Mouse (Mus musculus) thymus, adult 2 months (tissue): ENCODE measurements around the gene Rpgrip1. TPM values are rescaled to one million over a fixed set of nuclear protein-coding genes. Genes with fewer than 3 reads are reported as not detected.
A peak's percentile ranks its signal among the peaks of the same experiment; 100 is the strongest.

ENCODE experiments used
- DNase-seq: peaks from one replicate; pipeline ENCODE4 v3.0.0; 2021
- H3K27ac ChIP-seq: fragments of 200-500 bp; 2 replicates; pipeline ENCODE4 v1.5.1; 2012; ENCODE audit warnings: low read length, control low read depth; ENCODE audit not compliant: control insufficient read depth, insufficient read depth
- H3K27me3 ChIP-seq: fragments of 200-500 bp; 2 replicates; pipeline ENCODE4 v1.6.1; 2012; ENCODE audit warnings: mild to moderate bottlenecking, low read length, moderate library complexity, mixed read lengths; ENCODE audit not compliant: control insufficient read depth, insufficient read depth
- H3K36me3 ChIP-seq: fragments of 200-500 bp; 2 replicates; pipeline ENCODE4 v1.6.1; 2012; ENCODE audit warnings: mild to moderate bottlenecking, low read length, moderate library complexity; ENCODE audit not compliant: control insufficient read depth, insufficient read depth
- H3K4me1 ChIP-seq: fragments of 200-500 bp; replicated peaks from 2 replicates; pipeline ENCODE4 v1.6.1; 2012; ENCODE audit warnings: low read length; ENCODE audit not compliant: control insufficient read depth, insufficient read depth
- H3K4me3 ChIP-seq: fragments of 200-500 bp; 2 replicates; pipeline ENCODE4 v1.5.1; 2012; ENCODE audit warnings: mild to moderate bottlenecking, low read length, control low read depth, moderate library complexity; ENCODE audit not compliant: control insufficient read depth, insufficient read depth
- CTCF ChIP-seq: fragments of 200-500 bp; IDR thresholded peaks from 2 replicates; pipeline ENCODE4 v1.5.1; 2012; ENCODE audit warnings: mild to moderate bottlenecking, control low read depth, low read length, moderate library complexity, borderline replicate concordance; ENCODE audit not compliant: control insufficient read depth, poor library complexity, insufficient read depth; ENCODE audit errors: extremely low read depth
- POLR2A ChIP-seq: fragments of 200-500 bp; IDR thresholded peaks from 2 replicates; pipeline ENCODE4 v1.6.1; 2012; ENCODE audit warnings: mild to moderate bottlenecking, low read length, control low read depth, moderate library complexity; ENCODE audit not compliant: control insufficient read depth, poor library complexity, insufficient read depth; ENCODE audit errors: extremely low read depth
- WGBS: fragments of 180-500 bp; shearing (Covaris S2); methylation state at CpG from one replicate; pipeline ENCODE4 v1.1.7; 2018; 5-methylcytosine and 5-hydroxymethylcytosine counted together
- polyA plus RNA-seq: library from polyadenylated mRNA; depleted of rRNA; stranded (reverse); fragments of >200 nt; gene quantifications from 2 replicates; pipeline ENCODE4 v1.2.3, GENCODE M21; 2012

The Rpgrip1 gene
- polyA plus RNA-seq, 1 experiment, result 3.9 TPM

DNA sequence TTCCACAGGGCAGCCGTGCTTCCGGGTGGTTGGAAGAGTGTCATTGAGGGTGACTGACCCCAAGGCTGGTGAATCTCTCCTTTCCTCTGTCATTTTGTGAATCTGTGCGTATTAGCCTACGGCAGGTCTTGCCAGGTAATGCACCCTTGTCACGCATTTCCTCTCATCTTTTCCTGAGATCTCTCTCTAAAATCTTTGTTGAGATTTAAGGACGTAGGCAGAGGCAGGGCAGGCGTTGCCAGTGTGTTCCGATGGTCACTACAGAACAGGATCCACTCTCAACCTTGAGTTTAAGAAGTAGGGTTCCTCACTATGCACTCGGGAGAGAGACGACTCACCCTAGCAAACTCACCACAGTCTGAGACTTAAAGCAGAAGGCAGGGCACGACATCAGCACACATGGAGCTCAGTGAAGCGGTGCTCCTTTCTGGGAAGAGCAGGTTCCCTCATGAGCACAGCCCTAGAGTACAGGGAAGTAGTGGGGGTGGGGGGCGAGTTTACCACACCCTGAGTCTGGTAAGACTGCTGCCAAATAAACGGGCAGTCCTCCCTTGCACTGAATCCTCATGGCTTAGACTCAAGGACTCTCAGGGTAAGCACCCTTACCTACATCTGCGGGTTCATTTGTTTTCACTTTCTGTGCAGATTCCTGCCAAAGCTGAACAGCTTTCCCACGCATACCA is 31.1 kb downstream of the Rpgrip1 start:
- no peak for DNase-seq
- Histone ChIP-seq H3K36me3 (no peaks in the 10 kb centered on the region), H3K27ac (peak overlapping the region; percentile 32; the same call in 1 of the 2 replicates), H3K4me1 (peaks cover 30% of the 10 kb centered on the region), H3K4me3 (peak overlapping the region; percentile 25), H3K27me3 (no peaks in the 10 kb centered on the region)
- 10% methylated on average over 16 of the region's 16 CpGs for WGBS
- TF ChIP-seq POLR2A (no peak), CTCF (no peak)

DNA sequence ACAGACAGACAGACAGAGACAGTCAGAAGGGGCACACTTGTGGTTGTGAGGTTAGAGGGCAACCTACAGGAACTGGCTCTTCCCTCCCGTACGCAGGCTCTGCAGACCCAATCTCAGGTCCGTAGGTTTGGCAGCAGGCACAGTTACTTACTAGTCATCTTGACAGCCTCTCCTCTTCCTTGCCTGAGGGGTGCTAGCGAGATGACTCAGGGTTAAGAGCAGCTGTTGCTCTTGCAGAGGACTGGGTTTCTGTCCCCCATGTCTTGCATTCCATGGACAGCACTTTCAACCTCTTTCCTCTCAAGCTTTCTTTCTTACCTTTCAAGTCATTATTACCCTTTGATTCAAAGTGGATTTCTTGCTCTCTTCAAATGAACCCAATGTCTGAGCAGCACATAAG is 33.7 kb downstream of the Rpgrip1 start:
- DNase-seq, result no peak
- Histone ChIP-seq H3K4me1 (peaks cover 26% of the 10 kb centered on the region), H3K36me3 (no peaks in the 10 kb centered on the region), H3K4me3 (no peak overlapping the region), H3K27me3 (no peaks in the 10 kb centered on the region), H3K27ac (no peak overlapping the region)
- TF ChIP-seq POLR2A, result no peak
- 26% methylated on average over 4 of the region's 4 CpGs for WGBS

DNA sequence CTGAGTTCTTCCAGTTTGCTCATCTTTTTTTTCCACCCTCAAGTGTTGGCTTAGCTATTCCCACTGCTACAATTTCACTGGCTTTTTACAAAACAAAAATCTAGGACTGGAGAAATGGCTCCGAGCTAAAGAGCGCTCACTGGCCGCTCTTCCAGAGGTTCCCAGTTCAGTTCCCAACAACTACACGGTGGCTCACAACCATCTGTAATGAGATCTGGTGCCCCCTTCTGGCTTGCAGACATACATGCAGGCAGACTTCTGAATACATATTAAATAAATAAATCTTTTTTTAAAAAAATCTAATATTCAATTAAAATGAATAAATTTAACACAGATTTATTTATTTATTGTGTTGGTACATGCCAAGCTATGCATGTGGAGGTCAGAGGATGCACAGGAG is 36.0 kb downstream of the Rpgrip1 start:
- Histone ChIP-seq H3K4me1 (peaks cover 10% of the 10 kb centered on the region), H3K4me3 (no peak overlapping the region), H3K27ac (no peak overlapping the region), H3K27me3 (no peaks in the 10 kb centered on the region), H3K36me3 (no peaks in the 10 kb centered on the region)
- WGBS, result 78% methylated on average over 4 of the region's 4 CpGs
- DNase-seq, result peak; percentile 42
- TF ChIP-seq CTCF (0 out of 2 replicates have a peak, but pooled peaks have one; percentile 7), POLR2A (no peak)

DNA sequence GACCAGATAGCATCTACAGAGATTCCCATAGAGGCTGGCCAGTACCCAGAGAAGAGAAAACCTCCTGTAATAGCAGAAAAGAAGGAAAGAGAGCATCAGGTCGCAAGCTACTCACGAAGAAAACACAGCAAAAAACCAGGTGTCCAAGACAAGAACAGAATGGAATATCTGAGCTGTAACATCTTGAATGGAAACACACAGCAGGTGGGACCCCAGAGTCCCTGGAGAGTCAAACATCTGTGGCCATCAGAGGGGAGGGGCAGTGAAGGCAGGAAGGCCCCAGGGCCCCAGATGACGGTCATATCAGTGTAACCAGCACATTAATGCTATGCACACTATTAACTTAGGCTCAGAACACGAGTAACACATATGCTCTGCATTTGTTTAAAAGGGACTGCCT is 39.4 kb downstream of the Rpgrip1 start:
- Histone ChIP-seq H3K4me1 (no peaks in the 10 kb centered on the region; the same call in 1 of the 2 replicates), H3K4me3 (no peak overlapping the region), H3K27me3 (no peaks in the 10 kb centered on the region), H3K36me3 (no peaks in the 10 kb centered on the region), H3K27ac (no peak overlapping the region)
- no peak for TF ChIP-seq POLR2A
- no peak for TF ChIP-seq CTCF
- no peak for DNase-seq
- 91% methylated on average over 4 of the region's 4 CpGs for WGBS

DNA sequence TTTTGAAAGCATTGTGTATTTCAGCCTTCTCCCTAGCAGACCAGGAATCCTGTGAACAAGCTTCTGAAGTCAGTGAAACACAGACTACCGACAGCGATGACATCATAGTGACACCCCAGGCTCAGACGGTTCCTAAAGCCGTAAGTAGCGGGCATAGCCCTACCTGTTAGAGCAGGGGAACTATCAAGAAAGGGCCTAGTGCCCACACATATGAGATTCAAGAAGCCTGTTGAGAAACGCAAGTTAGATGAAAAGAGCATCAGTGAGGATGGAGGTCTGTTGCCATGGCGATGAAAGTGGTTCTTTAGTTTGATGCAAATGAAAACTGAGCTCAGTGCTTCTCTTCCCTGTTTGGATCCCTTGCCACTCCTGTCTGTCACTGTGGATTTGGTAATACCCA is 41.7 kb downstream of the Rpgrip1 start:
- TF ChIP-seq POLR2A, result no peak
- TF ChIP-seq CTCF, result no peak
- Histone ChIP-seq H3K36me3 (no peaks in the 10 kb centered on the region), H3K4me3 (no peak overlapping the region), H3K27me3 (no peaks in the 10 kb centered on the region), H3K4me1 (no peaks in the 10 kb centered on the region), H3K27ac (no peak overlapping the region)
- no peak for DNase-seq
- 90% methylated on average over 7 of the region's 7 CpGs for WGBS

DNA sequence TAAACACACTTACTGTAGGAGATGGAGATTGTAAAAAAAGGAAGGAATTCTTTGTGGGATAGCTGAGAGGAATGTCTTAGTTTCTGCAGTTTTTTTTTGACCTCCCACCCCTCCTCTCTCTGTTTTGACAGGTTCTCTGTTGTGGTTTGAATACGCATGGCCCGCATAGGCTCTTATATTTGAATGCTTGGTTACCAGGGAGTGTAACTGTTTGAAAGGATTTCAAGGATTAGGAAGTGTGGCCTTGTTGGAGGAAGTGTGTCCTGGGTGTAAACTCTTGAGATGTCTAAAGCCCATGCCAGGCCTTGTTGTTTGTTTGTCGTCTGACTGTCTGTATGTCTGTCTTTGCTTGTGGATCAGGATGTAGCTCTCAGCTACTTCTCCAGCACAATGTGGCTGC is 42.1 kb downstream of the Rpgrip1 start:
- Histone ChIP-seq H3K36me3 (no peaks in the 10 kb centered on the region), H3K4me3 (no peak overlapping the region), H3K27ac (no peak overlapping the region), H3K27me3 (no peaks in the 10 kb centered on the region), H3K4me1 (no peaks in the 10 kb centered on the region)
- TF ChIP-seq CTCF (no peak), POLR2A (no peak)
- no peak for DNase-seq
- 81% methylated on average over 3 of the region's 3 CpGs for WGBS

DNA sequence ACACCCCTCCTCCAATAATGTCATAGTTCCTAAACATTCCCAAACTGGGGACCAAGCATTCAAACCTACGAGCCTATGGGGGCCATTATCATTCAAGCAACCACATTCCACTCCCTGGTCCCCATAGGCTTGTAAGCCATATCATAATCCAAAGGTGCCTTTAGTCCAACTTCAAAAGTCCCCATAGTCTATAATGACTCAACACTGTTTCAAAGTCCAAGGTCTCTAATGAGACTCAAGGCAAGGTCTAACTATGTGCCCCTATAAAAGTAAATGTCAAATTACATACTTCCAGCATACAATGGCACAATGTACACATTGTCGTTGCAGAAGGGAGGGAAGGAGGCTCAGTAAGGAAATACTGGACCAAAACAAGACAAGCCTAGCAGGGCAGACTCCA is 44.5 kb downstream of the Rpgrip1 start:
- Histone ChIP-seq H3K36me3 (peaks cover 13% of the 10 kb centered on the region), H3K4me1 (no peaks in the 10 kb centered on the region), H3K4me3 (no peak overlapping the region), H3K27me3 (no peaks in the 10 kb centered on the region), H3K27ac (no peak overlapping the region)
- TF ChIP-seq CTCF (no peak), POLR2A (no peak)
- 94% methylated on average over 2 of the region's 2 CpGs for WGBS
- no peak for DNase-seq
